Mouse (Mus musculus): ENCODE data around the gene Wipf1.

DNA sequence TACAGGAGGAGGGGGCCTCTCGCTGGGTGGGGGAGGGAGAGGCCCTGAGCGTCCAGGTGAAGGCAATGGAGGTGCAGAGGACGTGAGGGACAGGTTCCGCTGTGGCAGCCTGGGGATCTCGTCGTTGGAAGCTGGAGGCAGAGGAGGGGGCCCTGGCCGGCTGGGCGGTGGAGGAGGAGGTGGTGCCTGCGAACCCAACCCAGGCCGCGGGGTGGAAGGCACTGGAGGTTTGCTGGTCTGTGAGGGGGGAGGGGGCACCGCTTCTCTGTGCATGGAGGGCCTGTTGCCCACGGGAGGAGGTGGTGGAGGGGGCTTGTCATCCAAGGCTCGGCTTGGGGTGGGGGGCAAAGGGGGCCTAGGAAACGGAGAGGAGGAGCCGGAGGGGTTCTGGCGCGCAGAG lies 92.6 kb downstream of the Wipf1 start:
- TF ChIP-seq CTCF (IDR thresholded peaks at IDR 0.05; ENCODE audit: low read depth, low read length) (no peak), EP300 (IDR thresholded peaks at IDR 0.05; ENCODE audit: insufficient read depth, low read depth, low read length) (no peak)
